Mouse (Mus musculus) kidney, adult 9 months (tissue): ENCODE results near the gene Arhgap22.

Experiments used
- DNase-seq: peaks from one replicate; pipeline ENCODE4 v3.0.0; 2022

Gene Arhgap22

GRCm38 (mm10) chr14:33290038-33290437 is 76.2 kb downstream of the Arhgap22 start:
- no peak for DNase-seq

GRCm38 (mm10) chr14:33294488-33294887 is 80.7 kb downstream of the Arhgap22 start:
- no peak for DNase-seq

- no peak for DNase-seq
Observed at GRCm38 (mm10) chr14:33296698-33297341, 83.0 kb downstream of the Arhgap22 start.

- peak; percentile 31 for DNase-seq
Observed at GRCm38 (mm10) chr14:33300591-33300990, 86.8 kb downstream of the Arhgap22 start.

GRCm38 (mm10) chr14:33303348-33303819 is 89.6 kb downstream of the Arhgap22 start:
- DNase-seq = peak; percentile 80

GRCm38 (mm10) chr14:33305645-33306281 is 91.9 kb downstream of the Arhgap22 start:
- DNase-seq = no peak

GRCm38 (mm10) chr14:33310719-33311118 is 96.9 kb downstream of the Arhgap22 start:
- DNase-seq = peak; percentile 61

- DNase-seq = no peak
Observed at GRCm38 (mm10) chr14:33312309-33312708, 98.5 kb downstream of the Arhgap22 start.

GRCm38 (mm10) chr14:33313624-33314023 is 99.8 kb downstream of the Arhgap22 start:
- DNase-seq = peak; percentile 68

- no peak for DNase-seq
Observed at GRCm38 (mm10) chr14:33314160-33314559, 100.3 kb downstream of the Arhgap22 start.

- DNase-seq = no peak
Observed at GRCm38 (mm10) chr14:33315111-33315510, 101.3 kb downstream of the Arhgap22 start.

- DNase-seq = no peak
Observed at GRCm38 (mm10) chr14:33315771-33316170, 101.9 kb downstream of the Arhgap22 start.

GRCm38 (mm10) chr14:33317946-33318345 is 104.1 kb downstream of the Arhgap22 start:
- no peak for DNase-seq

GRCm38 (mm10) chr14:33319541-33320521 is 106.0 kb downstream of the Arhgap22 start:
- peak; percentile 74 for DNase-seq

- DNase-seq = peak; percentile 93
Observed at GRCm38 (mm10) chr14:33320856-33321255, 107.0 kb downstream of the Arhgap22 start.

- peak; percentile 91 for DNase-seq
Observed at GRCm38 (mm10) chr14:33322661-33323088, 108.8 kb downstream of the Arhgap22 start.

GRCm38 (mm10) chr14:33324556-33324955 is 110.7 kb downstream of the Arhgap22 start:
- no peak for DNase-seq

GRCm38 (mm10) chr14:33328369-33328768 is 114.5 kb downstream of the Arhgap22 start:
- no peak for DNase-seq

- DNase-seq = no peak
Observed at GRCm38 (mm10) chr14:33329297-33329805, 115.5 kb downstream of the Arhgap22 start.

- DNase-seq = no peak
Observed at GRCm38 (mm10) chr14:33330986-33331385, 117.2 kb downstream of the Arhgap22 start.

GRCm38 (mm10) chr14:33331627-33332026 is 117.8 kb downstream of the Arhgap22 start:
- no peak for DNase-seq

GRCm38 (mm10) chr14:33333833-33334232 is 120.0 kb downstream of the Arhgap22 start:
- DNase-seq = no peak

GRCm38 (mm10) chr14:33334402-33334801 is 120.6 kb downstream of the Arhgap22 start:
- DNase-seq = no peak
